Mouse (Mus musculus): ENCODE data around the gene 4930578G10Rik. TPM values are rescaled to one million over a fixed set of nuclear protein-coding genes. Genes with fewer than 3 reads are reported as not detected.

The 4930578G10Rik gene
- polyA plus RNA-seq, 1 experiment from 2014 or later = 0.45 TPM

- H3K27me3 ChIP-seq (ENCODE audit: insufficient read depth, low read length) = no peaks in the 10 kb centered on the region
- no peaks in the 10 kb centered on the region for H3K4me1 ChIP-seq (ENCODE audit: insufficient read depth, low read length)
- WGBS = 77% methylated on average over 7 of the region's 7 CpGs
- H3K4me3 ChIP-seq (ENCODE audit: low read length) = no peak overlapping the region
- H3K27ac ChIP-seq (ENCODE audit: low read length) = no peak overlapping the region
- no peaks in the 10 kb centered on the region for H3K36me3 ChIP-seq (ENCODE audit: insufficient read depth, low read length)
- H3K9ac ChIP-seq (replicated peaks; ENCODE audit: low read length) = no peak overlapping the region
- no peak for ATAC-seq (ENCODE audit: low FRiP score, low TSS enrichment)
- no peak overlapping the region for H3K4me2 ChIP-seq (replicated peaks; ENCODE audit: low read depth, low read length)
- no peaks in the 10 kb centered on the region for H3K9me3 ChIP-seq (ENCODE audit: low read length)
These were observed 159.8 kb downstream of the 4930578G10Rik start for GRCm38 (mm10) chr4:42895118-42895517.

Other genes with a start within 250 kb of the 4930578G10Rik start
- not detected in 2 replicates for gene Fam205a2, start 207.4 kb upstream of the 4930578G10Rik start, polyA plus RNA-seq (2015; fragmentation: Nextera tagmentation; extraction: Ambion mirVana)
- gene Gm10591, start 123.3 kb upstream of the 4930578G10Rik start, polyA plus RNA-seq (2015; fragmentation: Nextera tagmentation; extraction: Ambion mirVana) = 0.64 and 0.65 TPM in 2 replicates
- gene Gm2564, start 105.8 kb upstream of the 4930578G10Rik start, polyA plus RNA-seq (2015; fragmentation: Nextera tagmentation; extraction: Ambion mirVana) = 0.26 and 0.30 TPM in 2 replicates
- not detected in 2 replicates for gene Ccl27b, start 80.3 kb upstream of the 4930578G10Rik start, polyA plus RNA-seq (2015; fragmentation: Nextera tagmentation; extraction: Ambion mirVana)
- not detected in 2 replicates for gene Il11ra2, start 73.7 kb upstream of the 4930578G10Rik start, polyA plus RNA-seq (2015; fragmentation: Nextera tagmentation; extraction: Ambion mirVana)
- gene Ccl19, start 21.0 kb downstream of the 4930578G10Rik start, polyA plus RNA-seq (2015; fragmentation: Nextera tagmentation; extraction: Ambion mirVana) = 0.54 TPM in 1 of 2 replicates, not detected in the other
- gene Ccl21a, start 38.4 kb downstream of the 4930578G10Rik start, polyA plus RNA-seq (2015; fragmentation: Nextera tagmentation; extraction: Ambion mirVana) = 68.5 and 77.1 TPM in 2 replicates
- gene Fam205a1, start 118.3 kb downstream of the 4930578G10Rik start, polyA plus RNA-seq (2015; fragmentation: Nextera tagmentation; extraction: Ambion mirVana) = not detected in 2 replicates
- 0.06 and 0.14 TPM in 2 replicates for gene Gm12394, start 121.2 kb downstream of the 4930578G10Rik start, polyA plus RNA-seq (2015; fragmentation: Nextera tagmentation; extraction: Ambion mirVana)
- 0.17 and 0.28 TPM in 2 replicates for gene Fam205c, start 138.7 kb downstream of the 4930578G10Rik start, polyA plus RNA-seq (2015; fragmentation: Nextera tagmentation; extraction: Ambion mirVana)
- 0.44 and 0.79 TPM in 2 replicates for gene Phf24, start 181.1 kb downstream of the 4930578G10Rik start, polyA plus RNA-seq (2015; fragmentation: Nextera tagmentation; extraction: Ambion mirVana)
- 7.3 and 7.5 TPM in 2 replicates for gene Dnajb5, start 214.3 kb downstream of the 4930578G10Rik start, polyA plus RNA-seq (2015; fragmentation: Nextera tagmentation; extraction: Ambion mirVana)
- 0.39 and 1.7 TPM in 2 replicates for gene 1700022I11Rik, start 234.1 kb downstream of the 4930578G10Rik start, polyA plus RNA-seq (2015; fragmentation: Nextera tagmentation; extraction: Ambion mirVana)